15 mouse cellular contexts compared by ENCODE assay signal in the genomic region with DNA sequence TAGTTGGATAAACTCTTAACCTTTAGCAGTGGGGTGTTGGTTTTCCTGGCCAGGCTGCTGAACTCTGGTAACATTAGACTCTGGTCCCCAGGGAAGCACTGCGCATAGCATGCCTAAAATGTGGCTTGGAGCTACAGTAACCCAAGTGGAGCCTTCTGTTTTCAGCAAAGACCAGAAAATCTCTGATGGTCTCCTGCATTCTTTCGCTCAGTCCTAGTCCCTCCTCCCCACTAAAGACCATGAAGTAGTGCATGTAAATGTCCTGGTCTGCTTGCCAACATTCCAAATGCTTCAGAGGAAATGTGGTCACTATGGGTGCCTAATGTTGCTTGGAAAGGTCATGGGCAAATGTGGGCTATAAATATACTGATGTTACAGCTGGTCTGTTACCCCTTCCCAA.
A peak's percentile ranks its signal among the peaks of the same experiment; 100 is the strongest.
DNase-seq lines count a peak whose midpoint lies in the region; ATAC-seq lines count a peak whose summit lies in the region.
"Had no signal": no experiment of that assay in that cellular context is flagged by ENCODE, and none has a peak within 500 bp of the region (broad histone marks: within the 10 kb centered on the region; RNA-seq: fewer than 3 reads in every experiment).

No protein-coding gene starts in this region.

- no peaks in the 10 kb centered on the region for H3K4me1 ChIP-seq in forebrain, embryonic 10.5 days
- H3K4me1 ChIP-seq in forebrain, embryonic 13.5 days = no peaks in the 10 kb centered on the region
- H3K4me1 ChIP-seq: hindbrain, embryonic 12.5 days had no signal

- ATAC-seq in forebrain, embryonic 13.5 days = no peak
- ATAC-seq: forebrain, embryonic 14.5 days had no signal

- DNase-seq in embryo, embryonic 10 days (ENCODE audit: low spot score) = peak; percentile 29
- DNase-seq in embryo, embryonic 9.5 days (ENCODE audit: extremely low spot score) = no peak
- peak; percentile 7 for DNase-seq in embryo, embryonic 10.5 days (ENCODE audit: low spot score)
- peak; percentile 65 for DNase-seq in gastrocnemius, postnatal 25 days
- peak; percentile 59 for DNase-seq in kidney, postnatal 14 days
- DNase-seq in forebrain, embryonic 10.5 days (ENCODE audit: extremely low spot score, low spot score) = no peak
- no peak for DNase-seq in c-Kit-positive CD71-positive TER-119-positive erythroid progenitor cells, embryonic 14.5 days (ENCODE audit: low spot score)
- DNase-seq: B cell, adult 2 months; cerebellum, postnatal 25 days; lung, postnatal 10 days; thymus, postnatal 14 days had no signal

- no peaks in the 10 kb centered on the region for H3K36me3 ChIP-seq in forebrain, embryonic 10.5 days (replicated peaks)
- no peaks in the 10 kb centered on the region for H3K36me3 ChIP-seq in forebrain, embryonic 13.5 days (ENCODE audit: poor library complexity, severe bottlenecking)
- H3K36me3 ChIP-seq: hindbrain, embryonic 12.5 days had no signal

- no peak overlapping the region for H3K9ac ChIP-seq in forebrain, embryonic 13.5 days
- H3K9ac ChIP-seq: hindbrain, embryonic 12.5 days had no signal

- H3K27ac ChIP-seq in forebrain, embryonic 10.5 days = no peak overlapping the region
- no peak overlapping the region for H3K27ac ChIP-seq in forebrain, embryonic 13.5 days
- H3K27ac ChIP-seq: hindbrain, embryonic 12.5 days; layer of hippocampus, adult 2 months had no signal

- H3K4me3 ChIP-seq in forebrain, embryonic 10.5 days = no peak overlapping the region
- no peak overlapping the region for H3K4me3 ChIP-seq in forebrain, embryonic 13.5 days
- H3K4me3 ChIP-seq: hindbrain, embryonic 12.5 days; layer of hippocampus, adult 2 months had no signal

- 80% methylated on average over 2 of the region's 2 CpGs for WGBS in forebrain, embryonic 10.5 days
- 91% methylated on average over 2 of the region's 2 CpGs for WGBS in forebrain, embryonic 13.5 days

- H3K27me3 ChIP-seq in forebrain, embryonic 10.5 days (ENCODE audit: poor library complexity, severe bottlenecking) = no peaks in the 10 kb centered on the region
- no peaks in the 10 kb centered on the region for H3K27me3 ChIP-seq in forebrain, embryonic 13.5 days
- H3K27me3 ChIP-seq: hindbrain, embryonic 12.5 days had no signal

- H3K9me3 ChIP-seq in forebrain, embryonic 10.5 days = no peaks in the 10 kb centered on the region
- H3K9me3 ChIP-seq in forebrain, embryonic 13.5 days (replicated peaks) = no peaks in the 10 kb centered on the region
- H3K9me3 ChIP-seq: hindbrain, embryonic 12.5 days had no signal

- H3K4me2 ChIP-seq in forebrain, embryonic 13.5 days = no peak overlapping the region
- H3K4me2 ChIP-seq: hindbrain, embryonic 12.5 days had no signal

Comparison
In these comparisons a context has a peak if more than half of its experiments do, and no peak if none do; other contexts are left out.
1. DNase-seq: peak in embryo, embryonic 10 days (single experiment), embryo, embryonic 10.5 days (single experiment), gastrocnemius, postnatal 25 days (single experiment) and kidney, postnatal 14 days (single experiment); none in embryo, embryonic 9.5 days (single experiment), forebrain, embryonic 10.5 days (single experiment) and c-Kit-positive CD71-positive TER-119-positive erythroid progenitor cells, embryonic 14.5 days (single experiment).